Mouse (Mus musculus) neural tube, embryonic 14.5 days (tissue): Measurements from ENCODE around the gene Sufu. TPM values are rescaled to one million over a fixed set of nuclear protein-coding genes. Genes with fewer than 3 reads are reported as not detected.

Source experiments
- ATAC-seq: fragments of 200-750 bp; cut with Nextera tagmentation; 2 replicates; pipeline ENCODE4 v1.8.0; 2017; ENCODE audit warnings: low read depth, mild to moderate bottlenecking, moderate TSS enrichment, moderate library complexity
- H3K27ac ChIP-seq: fragments of 300-500 bp; sonication (generic); 2 replicates; pipeline ENCODE4 v1.5.1; 2014; ENCODE audit warnings: low read depth, mild to moderate bottlenecking, control low read depth, low read length, moderate library complexity, mixed read lengths
- H3K27me3 ChIP-seq: fragments of 300-500 bp; sonication (generic); 2 replicates; pipeline ENCODE4 v1.6.1; 2014; ENCODE audit warnings: low read length; ENCODE audit not compliant: control insufficient read depth, insufficient read depth
- H3K36me3 ChIP-seq: fragments of 300-500 bp; sonication (generic); 2 replicates; pipeline ENCODE4 v1.6.1; 2014; ENCODE audit warnings: low read length, mixed read lengths; ENCODE audit not compliant: control insufficient read depth, insufficient read depth
- H3K4me1 ChIP-seq: fragments of 300-500 bp; sonication (generic); 2 replicates; pipeline ENCODE4 v1.6.1; 2014; ENCODE audit warnings: low read length; ENCODE audit not compliant: control insufficient read depth, insufficient read depth
- H3K4me2 ChIP-seq: fragments of 300-500 bp; sonication (generic); 2 replicates; pipeline ENCODE4 v1.6.1; 2014; ENCODE audit warnings: mild to moderate bottlenecking, low read depth, low read length, control low read depth
- H3K4me3 ChIP-seq: fragments of 300-500 bp; sonication (generic); 2 replicates; pipeline ENCODE4 v1.5.1; 2014; ENCODE audit warnings: low read depth, low read length, control low read depth, mixed read lengths
- H3K9ac ChIP-seq: fragments of 300-500 bp; sonication (generic); replicated peaks from 2 replicates; pipeline ENCODE4 v1.6.1; 2014; ENCODE audit warnings: low read depth, mild to moderate bottlenecking, control low read depth, low read length, mixed read lengths
- H3K9me3 ChIP-seq: fragments of 300-500 bp; sonication (generic); 2 replicates; pipeline ENCODE4 v1.6.1; 2016; ENCODE audit warnings: low read length; ENCODE audit not compliant: control insufficient read depth
- WGBS: fragments of 180-500 bp; shearing (Covaris S2); extraction: QIAGEN DNeasy Blood & Tissue Kit; methylation state at CpG from one replicate; pipeline ENCODE4 v1.1.7; 2014; 5-methylcytosine and 5-hydroxymethylcytosine counted together
- polyA plus RNA-seq: library from polyadenylated mRNA; unstranded; fragments of >200 nt; fragmentation: Nextera tagmentation; extraction: Ambion mirVana; gene quantifications from 2 replicates; pipeline ENCODE4 v1.2.1, GENCODE M21; 2014

Gene Sufu
- polyA plus RNA-seq, 1 experiment from 2014 or later, result 20.2 TPM

DNA sequence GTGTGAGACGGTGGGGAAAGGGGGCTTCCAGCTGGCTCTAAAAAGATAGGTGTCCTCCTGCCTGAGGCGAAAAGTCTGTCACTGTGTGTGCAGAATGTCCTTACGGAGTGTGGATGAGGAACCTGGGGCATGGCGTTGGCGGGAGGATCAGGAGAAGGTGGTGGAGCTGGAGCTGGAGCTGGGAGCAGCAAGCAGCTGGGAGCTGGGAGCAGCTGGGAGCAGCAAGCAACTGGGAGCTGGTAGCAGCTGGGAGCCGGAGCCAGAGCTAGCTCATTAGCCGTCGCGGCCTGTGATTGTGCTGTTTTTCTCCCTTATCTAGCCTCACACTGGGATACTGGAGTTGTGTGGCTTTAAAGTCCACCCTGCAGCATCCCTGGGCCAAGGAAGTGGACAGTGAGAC, 19.6 kb downstream of the Sufu start:
- peak overlapping the region; percentile 16; the same call in 1 of the 2 replicates for H3K27ac ChIP-seq
- WGBS, result 49% methylated on average over 9 of the region's 9 CpGs
- H3K36me3 ChIP-seq, result no peaks in the 10 kb centered on the region
- ATAC-seq, result no peak
- H3K4me3 ChIP-seq, result no peak overlapping the region
- peaks cover 2% of the 10 kb centered on the region; the same call in 1 of the 2 replicates for H3K4me1 ChIP-seq
- no peak overlapping the region for H3K4me2 ChIP-seq
- H3K9ac ChIP-seq, result no peak overlapping the region
- no peaks in the 10 kb centered on the region for H3K27me3 ChIP-seq
- H3K9me3 ChIP-seq, result no peaks in the 10 kb centered on the region

DNA sequence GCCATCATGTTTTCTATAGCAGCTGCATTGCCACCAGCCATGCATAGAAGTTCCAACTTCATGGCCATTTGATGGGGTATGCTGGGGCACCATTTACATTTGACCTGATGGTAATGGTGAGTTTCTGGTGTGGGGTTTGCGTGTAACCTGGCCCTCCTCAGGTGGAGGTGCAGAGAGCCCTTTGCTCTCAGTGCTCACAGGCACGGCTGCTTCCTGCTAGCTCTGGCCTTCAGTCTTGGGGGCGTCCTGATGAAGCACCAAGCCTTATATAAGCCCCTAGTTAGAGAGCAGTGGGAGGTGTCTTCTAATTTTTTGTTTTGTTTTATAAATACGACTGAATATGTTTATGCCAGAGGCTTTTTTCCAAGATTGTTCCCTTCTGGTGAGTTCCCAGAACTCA, 21.4 kb downstream of the Sufu start:
- no peaks in the 10 kb centered on the region for H3K36me3 ChIP-seq
- H3K4me2 ChIP-seq, result no peak overlapping the region
- H3K4me1 ChIP-seq, result peaks cover 13% of the 10 kb centered on the region; the same call in 1 of the 2 replicates
- no peak overlapping the region for H3K9ac ChIP-seq
- 89% methylated on average over 4 of the region's 4 CpGs for WGBS
- no peaks in the 10 kb centered on the region for H3K9me3 ChIP-seq
- H3K27ac ChIP-seq, result no peak overlapping the region
- H3K27me3 ChIP-seq, result no peaks in the 10 kb centered on the region
- H3K4me3 ChIP-seq, result no peak overlapping the region
- ATAC-seq, result no peak

DNA sequence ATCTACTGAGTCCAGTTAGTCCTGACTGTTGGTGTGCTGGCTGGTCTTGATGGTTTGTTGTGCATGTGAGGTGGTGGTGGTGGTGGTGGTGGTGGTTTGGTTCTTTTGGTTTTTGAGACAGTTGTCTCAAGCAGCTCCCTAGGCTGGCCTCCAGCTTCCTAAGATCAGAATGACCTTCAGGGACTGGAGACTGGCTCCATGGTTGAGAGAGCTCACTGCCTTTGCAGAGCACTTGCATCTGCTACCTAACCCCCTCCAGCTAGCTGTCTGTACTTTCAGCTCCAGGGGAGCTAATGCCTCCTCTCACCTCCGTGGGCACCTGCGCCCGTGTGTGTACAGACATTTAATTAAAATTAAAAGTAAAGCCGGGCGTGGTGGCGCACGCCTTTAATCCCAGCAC, 23.7 kb downstream of the Sufu start:
- Histone ChIP-seq H3K4me1 (peaks cover 13% of the 10 kb centered on the region; the same call in 1 of the 2 replicates), H3K27ac (no peak overlapping the region)
- WGBS, result 91% methylated on average over 7 of the region's 7 CpGs

DNA sequence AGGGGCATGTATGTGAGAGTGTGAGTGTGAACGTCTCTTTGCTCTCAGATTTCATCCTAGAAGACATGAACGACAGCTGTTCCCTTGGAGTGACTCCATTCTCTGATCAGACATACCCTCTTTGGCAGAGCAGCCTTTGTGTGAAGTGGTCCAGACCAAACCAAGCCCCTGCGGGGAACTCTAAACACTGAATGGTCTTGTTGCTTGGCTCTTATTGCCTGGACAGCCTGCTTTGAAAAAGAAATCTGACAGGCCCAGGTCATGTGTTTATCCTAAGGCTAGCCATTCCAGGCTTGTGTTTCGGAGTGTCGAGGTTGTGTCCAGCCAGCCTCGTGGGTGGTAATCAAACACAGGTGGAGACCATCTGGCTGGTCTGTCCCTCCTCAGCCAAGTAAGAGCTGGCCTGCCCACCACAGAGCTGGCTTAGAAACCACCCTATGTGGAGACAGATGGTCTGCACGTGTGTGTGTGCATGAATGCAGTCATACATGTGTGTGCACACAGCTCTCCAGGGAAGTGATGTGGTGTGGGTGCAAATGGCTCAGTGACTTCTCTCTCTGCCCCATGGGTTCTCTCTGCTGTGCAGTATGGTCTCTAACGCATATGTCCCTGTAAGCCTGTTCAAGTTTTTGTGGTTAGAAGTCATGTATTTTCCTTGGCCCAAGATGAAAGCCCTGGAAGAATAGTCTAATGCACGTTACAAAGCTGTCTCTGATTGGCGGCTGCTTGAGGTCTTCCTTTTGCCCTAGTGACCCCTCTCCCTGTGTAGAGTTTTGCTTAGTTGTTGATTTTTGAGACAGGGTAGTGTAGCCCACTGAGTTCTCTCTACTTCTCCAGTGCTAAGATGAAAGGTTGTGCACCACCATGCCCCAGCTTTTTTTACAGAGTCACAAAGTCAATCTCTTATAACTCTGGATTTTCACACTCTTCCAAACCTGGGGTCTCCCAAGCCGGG, 26.0 kb downstream of the Sufu start:
- 37% methylated on average over 11 of the region's 11 CpGs for WGBS
- H3K4me1 ChIP-seq, result peaks cover 13% of the 10 kb centered on the region; the same call in 1 of the 2 replicates
- H3K4me2 ChIP-seq, result no peak overlapping the region
- H3K9ac ChIP-seq, result no peak overlapping the region
- no peaks in the 10 kb centered on the region for H3K36me3 ChIP-seq
- H3K27ac ChIP-seq, result peak overlapping the region; percentile 65
- H3K4me3 ChIP-seq, result no peak overlapping the region
- H3K27me3 ChIP-seq, result no peaks in the 10 kb centered on the region
- H3K9me3 ChIP-seq, result no peaks in the 10 kb centered on the region
- peak; percentile 80; the same call in 1 of the 2 replicates for ATAC-seq

More for the DNA sequence above, 23.7 kb downstream of the Sufu start:
- H3K9me3 ChIP-seq, result no peaks in the 10 kb centered on the region
- no peak overlapping the region for H3K4me2 ChIP-seq
- no peaks in the 10 kb centered on the region for H3K36me3 ChIP-seq
- no peak overlapping the region for H3K9ac ChIP-seq
- ATAC-seq, result no peak
- H3K4me3 ChIP-seq, result no peak overlapping the region
- H3K27me3 ChIP-seq, result no peaks in the 10 kb centered on the region

DNA sequence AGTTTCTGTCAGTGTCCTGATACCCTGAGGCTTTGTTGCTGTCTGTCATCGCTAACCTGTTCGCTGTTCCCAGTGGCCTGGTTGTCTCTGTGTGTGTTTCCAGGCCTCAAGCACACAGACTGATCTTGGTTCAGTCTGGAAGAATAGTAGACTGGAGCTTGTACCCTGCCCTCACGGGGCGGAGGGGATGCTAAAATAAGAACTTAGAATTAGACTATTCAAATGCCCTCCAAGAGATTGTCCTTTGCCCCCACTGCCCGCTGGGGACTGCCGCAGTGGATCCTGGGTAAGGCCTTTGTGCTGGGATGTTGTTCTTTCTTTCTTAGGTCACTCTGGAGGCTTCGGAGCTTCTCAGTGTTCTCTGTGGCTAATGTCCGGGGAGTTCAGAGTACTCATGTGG, 28.6 kb downstream of the Sufu start:
- Histone ChIP-seq H3K9me3 (no peaks in the 10 kb centered on the region), H3K9ac (no peak overlapping the region), H3K4me2 (no peak overlapping the region), H3K4me3 (no peak overlapping the region), H3K27me3 (no peaks in the 10 kb centered on the region), H3K27ac (no peak overlapping the region), H3K36me3 (no peaks in the 10 kb centered on the region), H3K4me1 (peaks cover 13% of the 10 kb centered on the region; the same call in 1 of the 2 replicates)
- no peak for ATAC-seq
- 92% methylated on average over 8 of the region's 8 CpGs for whole genome bisulfite sequencing

DNA sequence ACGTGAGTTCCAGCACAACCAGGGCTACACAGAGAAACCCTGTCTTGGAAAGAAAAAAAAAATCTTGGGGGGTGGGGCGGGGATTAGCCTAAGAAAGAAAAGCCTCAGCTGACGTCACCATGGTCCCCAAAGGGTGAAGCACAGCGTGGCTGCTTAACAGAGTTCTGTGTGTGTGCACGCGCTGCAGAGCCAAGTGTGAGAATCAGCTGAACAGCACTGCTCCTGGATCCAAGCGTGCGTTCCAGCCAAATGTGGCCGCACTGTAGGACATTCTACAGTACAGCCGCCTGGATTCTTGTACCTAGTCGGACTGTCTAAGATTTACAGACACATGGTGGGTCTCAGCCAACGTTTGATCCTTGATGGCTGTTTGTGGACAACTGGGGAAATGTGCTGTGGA, 29.8 kb downstream of the Sufu start:
- no peaks in the 10 kb centered on the region for H3K36me3 ChIP-seq
- H3K27ac ChIP-seq, result no peak overlapping the region
- no peak overlapping the region for H3K4me3 ChIP-seq
- no peaks in the 10 kb centered on the region for H3K9me3 ChIP-seq
- no peak for ATAC-seq
- H3K4me2 ChIP-seq, result no peak overlapping the region
- H3K9ac ChIP-seq, result no peak overlapping the region
- WGBS, result 59% methylated on average over 12 of the region's 12 CpGs
- no peaks in the 10 kb centered on the region for H3K27me3 ChIP-seq
- H3K4me1 ChIP-seq, result peaks cover 11% of the 10 kb centered on the region; the same call in 1 of the 2 replicates

DNA sequence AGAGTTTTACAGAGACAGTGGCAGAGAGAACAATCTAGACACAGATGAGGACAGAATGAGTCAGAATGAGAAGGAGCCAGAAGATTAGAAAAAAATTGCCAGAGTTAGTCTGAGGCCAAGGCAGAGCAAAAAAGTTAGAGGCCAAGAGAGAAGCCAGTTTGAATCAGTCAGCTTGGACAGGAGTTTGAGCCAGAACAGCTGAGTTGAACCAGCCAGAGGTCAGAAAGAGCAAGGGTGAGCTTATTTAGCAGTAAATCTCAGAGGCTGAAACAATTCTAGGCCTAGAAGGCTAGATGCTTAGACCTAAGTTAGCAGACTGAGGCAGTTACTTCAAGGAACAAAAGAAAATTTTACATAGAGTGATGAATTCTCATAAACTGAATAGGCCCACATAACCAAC, 32.6 kb downstream of the Sufu start:
- H3K4me2 ChIP-seq, result no peak overlapping the region

DNA sequence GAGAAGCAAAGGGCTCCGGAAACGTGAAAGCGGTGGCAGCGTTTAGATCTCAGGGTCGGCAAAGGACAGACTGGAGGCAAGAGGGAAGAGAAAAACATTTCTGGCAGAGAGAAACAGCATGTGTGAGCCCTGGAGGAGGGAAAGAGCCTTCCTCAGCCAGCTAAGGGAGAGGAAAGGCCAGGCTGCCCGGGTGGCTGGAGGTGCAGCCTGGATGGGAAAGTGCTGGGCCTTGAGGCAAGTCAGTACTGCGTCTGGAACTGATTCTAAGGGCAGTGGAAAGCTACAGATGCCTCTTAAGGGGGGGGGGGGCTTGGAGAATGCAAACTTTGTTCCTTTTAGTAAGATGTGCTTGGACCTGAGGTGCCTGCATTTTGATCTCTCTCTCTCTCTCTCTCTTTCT, 37.0 kb downstream of the Sufu start:
- Histone ChIP-seq H3K36me3 (no peaks in the 10 kb centered on the region), H3K9me3 (no peaks in the 10 kb centered on the region), H3K27me3 (no peaks in the 10 kb centered on the region), H3K27ac (no peak overlapping the region), H3K9ac (no peak overlapping the region), H3K4me2 (no peak overlapping the region), H3K4me3 (no peak overlapping the region), H3K4me1 (peaks cover 9% of the 10 kb centered on the region)
- WGBS, result 67% methylated on average over 7 of the region's 7 CpGs
- ATAC-seq, result no peak

More for the DNA sequence above, 32.6 kb downstream of the Sufu start:
- Histone ChIP-seq H3K27ac (no peak overlapping the region), H3K36me3 (no peaks in the 10 kb centered on the region), H3K27me3 (no peaks in the 10 kb centered on the region), H3K4me1 (peaks cover 4% of the 10 kb centered on the region; the same call in 1 of the 2 replicates), H3K4me3 (no peak overlapping the region), H3K9ac (no peak overlapping the region), H3K9me3 (no peaks in the 10 kb centered on the region)
- no peak for ATAC-seq

DNA sequence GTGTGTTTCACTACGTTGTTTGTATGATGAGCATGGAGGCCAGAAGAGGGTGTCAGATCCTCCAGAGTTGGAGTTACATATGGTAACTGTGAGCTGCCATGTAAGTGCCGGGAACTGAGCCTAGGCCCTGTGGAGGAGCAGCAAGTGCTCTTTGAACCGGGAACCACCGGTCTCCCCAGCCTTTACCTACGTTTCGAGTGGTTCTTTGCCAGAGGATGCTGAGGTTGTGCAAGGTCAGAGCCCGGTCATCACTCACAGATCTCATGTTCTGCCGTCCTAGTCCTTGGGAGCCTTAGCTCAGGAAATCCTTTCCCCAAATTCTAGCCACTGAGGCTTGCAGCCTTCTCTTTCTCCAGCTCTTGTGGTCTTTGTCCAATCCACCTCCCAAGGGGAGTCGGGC, 37.5 kb downstream of the Sufu start:
- Histone ChIP-seq H3K4me2 (no peak overlapping the region), H3K4me1 (peaks cover 9% of the 10 kb centered on the region), H3K27ac (no peak overlapping the region), H3K4me3 (no peak overlapping the region), H3K36me3 (no peaks in the 10 kb centered on the region), H3K27me3 (no peaks in the 10 kb centered on the region), H3K9me3 (no peaks in the 10 kb centered on the region), H3K9ac (no peak overlapping the region)
- 68% methylated on average over 9 of the region's 9 CpGs for WGBS
- no peak for ATAC-seq
